Mouse (Mus musculus) embryonic facial prominence, embryonic 12.5 days (tissue): ENCODE measurements at regions not wholly inside any gene's neighbourhood (a gene's known extent, or its start where the extent isn't known, plus 50 kb on each side); places are given as distances from the start of the nearest gene placed in this dataset.

ENCODE experiments used
- ATAC-seq: fragments of 200-750 bp; cut with Nextera tagmentation; 2 replicates; pipeline ENCODE4 v1.8.0; 2017; ENCODE audit not compliant: insufficient number of reproducible peaks, insufficient read depth, low FRiP score, low TSS enrichment
- H3K27ac ChIP-seq: fragments of 300-500 bp; sonication (generic); 2 replicates; pipeline ENCODE4 v1.5.1; 2016; ENCODE audit warnings: mild to moderate bottlenecking
- H3K27me3 ChIP-seq: fragments of 300-500 bp; sonication (generic); 2 replicates; pipeline ENCODE4 v1.6.1; 2016; ENCODE audit warnings: mild to moderate bottlenecking, moderate library complexity
- H3K36me3 ChIP-seq: fragments of 300-500 bp; sonication (generic); 2 replicates; pipeline ENCODE4 v1.6.1; 2016; ENCODE audit warnings: mild to moderate bottlenecking
- H3K4me1 ChIP-seq: fragments of 300-500 bp; sonication (generic); 2 replicates; pipeline ENCODE4 v1.6.1; 2016
- H3K4me2 ChIP-seq: fragments of 300-500 bp; sonication (generic); replicated peaks from 2 replicates; pipeline ENCODE4 v1.6.1; 2016; ENCODE audit warnings: mild to moderate bottlenecking, moderate library complexity
- H3K4me3 ChIP-seq: fragments of 300-500 bp; sonication (generic); 2 replicates; pipeline ENCODE4 v1.5.1; 2016; ENCODE audit warnings: mild to moderate bottlenecking
- H3K9ac ChIP-seq: fragments of 300-500 bp; sonication (generic); 2 replicates; pipeline ENCODE4 v1.6.1; 2016; ENCODE audit warnings: mild to moderate bottlenecking, moderate library complexity
- H3K9me3 ChIP-seq: fragments of 300-500 bp; sonication (generic); 2 replicates; pipeline ENCODE4 v1.6.1; 2016; ENCODE audit warnings: mild to moderate bottlenecking, moderate library complexity
- WGBS: fragments of 180-500 bp; shearing (Covaris S2); methylation state at CpG from one replicate; pipeline ENCODE4 v1.1.7; 2016; 5-methylcytosine and 5-hydroxymethylcytosine counted together

DNA sequence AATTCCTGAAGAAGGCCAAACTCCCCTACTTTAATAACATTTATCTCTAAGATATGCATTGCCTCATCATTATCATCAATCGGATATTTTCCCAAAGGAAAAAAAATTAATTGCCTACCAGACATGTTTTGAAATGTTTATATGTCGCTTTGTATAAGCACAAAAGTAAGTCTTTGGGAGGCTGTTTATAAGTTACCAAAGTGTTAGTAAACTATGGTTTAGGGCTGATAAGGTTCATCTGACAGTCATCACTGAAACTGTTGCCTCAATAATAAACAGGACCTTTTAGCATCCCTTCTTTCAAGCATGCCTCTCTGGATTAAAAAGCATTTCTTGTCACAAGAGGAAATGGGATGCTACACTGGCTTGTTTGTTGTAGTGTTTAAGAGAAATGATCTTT, 202.1 kb downstream of the Wdr11 start:
- H3K4me3 ChIP-seq = no peak overlapping the region
- H3K27me3 ChIP-seq = peaks cover 6% of the 10 kb centered on the region; the same call in 1 of the 2 replicates
- 87% methylated on average over 2 of the region's 2 CpGs for WGBS
- ATAC-seq = no peak
- no peaks in the 10 kb centered on the region for H3K9me3 ChIP-seq
- H3K27ac ChIP-seq = no peak overlapping the region
- H3K4me1 ChIP-seq = 0 out of 2 replicates have a peak, but pooled peaks cover 7% of the 10 kb centered on the region
- H3K9ac ChIP-seq = no peak overlapping the region
- no peaks in the 10 kb centered on the region for H3K36me3 ChIP-seq
- H3K4me2 ChIP-seq = no peak overlapping the region

- WGBS = 82% methylated on average over 5 of the region's 5 CpGs
- Histone ChIP-seq H3K36me3 (no peaks in the 10 kb centered on the region), H3K9ac (no peak overlapping the region), H3K27me3 (peaks cover 6% of the 10 kb centered on the region; the same call in 1 of the 2 replicates), H3K4me3 (no peak overlapping the region), H3K4me1 (0 out of 2 replicates have a peak, but pooled peaks cover 6% of the 10 kb centered on the region), H3K9me3 (no peaks in the 10 kb centered on the region), H3K27ac (no peak overlapping the region), H3K4me2 (no peak overlapping the region)
- no peak for ATAC-seq
Observed at GRCm38 (mm10) chr7:129794276-129794675, 202.6 kb downstream of the Wdr11 start.

GRCm38 (mm10) chr7:129798525-129798924, 206.9 kb downstream of the Wdr11 start:
- WGBS = 86% methylated on average over 5 of the region's 5 CpGs
- Histone ChIP-seq H3K36me3 (no peaks in the 10 kb centered on the region), H3K27ac (no peak overlapping the region), H3K9me3 (no peaks in the 10 kb centered on the region), H3K4me1 (peaks cover 21% of the 10 kb centered on the region), H3K27me3 (no peaks in the 10 kb centered on the region), H3K4me2 (no peak overlapping the region), H3K4me3 (no peak overlapping the region), H3K9ac (no peak overlapping the region)
- no peak for ATAC-seq

DNA sequence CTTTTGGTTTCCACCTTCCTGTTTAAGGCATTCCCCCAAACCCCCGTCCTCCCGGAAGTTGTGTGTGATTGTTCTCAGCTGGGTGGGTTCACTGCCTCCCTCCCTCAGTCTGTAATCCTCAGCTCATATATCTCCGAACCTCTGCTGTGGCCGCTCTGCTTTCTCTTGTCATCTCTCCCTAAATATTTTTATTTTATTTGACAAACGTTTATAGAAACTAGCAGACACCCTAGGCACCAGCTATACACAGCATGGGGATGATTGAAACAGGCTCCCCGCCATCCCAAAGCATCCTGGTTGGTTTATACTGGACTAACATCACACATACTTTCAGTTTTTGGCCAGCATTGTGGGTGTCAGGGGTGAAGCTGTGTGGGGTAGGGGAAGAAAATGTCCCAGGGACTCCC, 208.8 kb downstream of the Wdr11 start:
- WGBS = 54% methylated on average over 6 of the region's 6 CpGs
- ATAC-seq = no peak

DNA sequence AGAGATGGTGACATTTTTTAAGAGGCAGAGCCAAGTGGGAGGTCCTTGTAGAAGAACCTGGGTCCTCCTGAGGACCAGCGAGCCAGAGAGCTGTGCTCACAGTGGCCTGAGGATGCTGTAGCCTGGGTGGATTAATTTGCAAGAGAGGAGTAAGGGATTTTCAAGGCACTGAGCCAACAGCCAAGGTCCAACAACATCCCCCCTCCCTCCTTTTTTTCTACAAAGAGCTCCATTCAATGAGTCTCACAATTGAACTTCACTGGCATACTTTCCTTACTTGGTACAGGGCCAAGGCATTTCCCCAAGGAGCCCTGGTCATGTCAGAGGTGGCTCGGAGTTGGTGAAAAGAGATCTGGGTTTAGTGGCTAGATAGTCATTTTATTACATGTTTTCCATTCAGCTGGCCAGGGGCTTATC, 209.8 kb downstream of the Wdr11 start:
- Histone ChIP-seq H3K4me3 (no peak overlapping the region), H3K27ac (peak overlapping the region; percentile 63; the same call in 1 of the 2 replicates)

More for the DNA sequence above, 208.8 kb downstream of the Wdr11 start:
- Histone ChIP-seq H3K36me3 (no peaks in the 10 kb centered on the region), H3K27ac (no peak overlapping the region), H3K27me3 (no peaks in the 10 kb centered on the region), H3K4me2 (no peak overlapping the region), H3K9ac (no peak overlapping the region), H3K9me3 (no peaks in the 10 kb centered on the region), H3K4me3 (no peak overlapping the region), H3K4me1 (peaks cover 24% of the 10 kb centered on the region)

GRCm38 (mm10) chr7:129802168-129802567, 210.5 kb downstream of the Wdr11 start:
- H3K4me1 ChIP-seq = peaks cover 24% of the 10 kb centered on the region
- H3K4me2 ChIP-seq = no peak overlapping the region
- H3K36me3 ChIP-seq = no peaks in the 10 kb centered on the region
- no peak overlapping the region for H3K9ac ChIP-seq
- 0 out of 2 replicates have a peak overlapping the region, but pooled peaks have one; percentile 52 for H3K27ac ChIP-seq
- WGBS = 62% methylated on average over 6 of the region's 6 CpGs
- no peak for ATAC-seq
- H3K4me3 ChIP-seq = no peak overlapping the region
- H3K27me3 ChIP-seq = no peaks in the 10 kb centered on the region
- H3K9me3 ChIP-seq = no peaks in the 10 kb centered on the region

More for the DNA sequence above, 209.8 kb downstream of the Wdr11 start:
- Histone ChIP-seq H3K9me3 (no peaks in the 10 kb centered on the region), H3K9ac (no peak overlapping the region), H3K4me1 (peaks cover 24% of the 10 kb centered on the region), H3K36me3 (no peaks in the 10 kb centered on the region), H3K27me3 (no peaks in the 10 kb centered on the region), H3K4me2 (no peak overlapping the region)
- ATAC-seq = no peak
- 54% methylated on average over 2 of the region's 2 CpGs for WGBS

GRCm38 (mm10) chr7:129805340-129805739, 213.7 kb downstream of the Wdr11 start:
- no peak overlapping the region for H3K4me3 ChIP-seq
- 46% methylated on average over 5 of the region's 5 CpGs for WGBS
- no peak overlapping the region for H3K27ac ChIP-seq
- H3K27me3 ChIP-seq = no peaks in the 10 kb centered on the region
- H3K9ac ChIP-seq = no peak overlapping the region
- no peaks in the 10 kb centered on the region for H3K36me3 ChIP-seq
- H3K4me2 ChIP-seq = no peak overlapping the region
- H3K9me3 ChIP-seq = no peaks in the 10 kb centered on the region
- no peak for ATAC-seq
- peaks cover 24% of the 10 kb centered on the region for H3K4me1 ChIP-seq

DNA sequence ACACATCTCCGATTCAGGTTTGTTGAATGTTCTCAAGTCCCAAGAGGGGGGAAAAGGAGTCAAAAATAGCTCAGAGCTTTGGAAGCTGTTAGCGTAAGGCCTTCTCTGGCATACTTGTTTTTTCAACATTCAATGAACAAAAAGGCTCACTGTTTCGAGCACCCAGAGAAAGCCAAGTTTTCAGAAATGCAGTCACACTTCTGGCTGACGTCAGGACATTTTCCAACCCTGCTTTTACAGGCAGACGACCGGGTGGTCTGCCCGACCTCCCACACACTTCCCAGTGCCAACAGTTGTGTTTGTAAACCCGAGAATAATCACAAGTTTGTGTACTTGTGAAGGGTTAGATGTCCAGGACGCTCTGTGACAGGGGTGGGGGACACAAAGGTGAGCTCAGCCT, 218.5 kb downstream of the Wdr11 start:
- Histone ChIP-seq H3K27me3 (no peaks in the 10 kb centered on the region), H3K4me2 (no peak overlapping the region), H3K9ac (no peak overlapping the region), H3K9me3 (no peaks in the 10 kb centered on the region), H3K27ac (peak overlapping the region; percentile 33), H3K36me3 (no peaks in the 10 kb centered on the region), H3K4me3 (no peak overlapping the region), H3K4me1 (peaks cover 1% of the 10 kb centered on the region; the same call in 1 of the 2 replicates)
- 45% methylated on average over 9 of the region's 9 CpGs for WGBS
- no peak for ATAC-seq

- Histone ChIP-seq H3K9ac (no peak overlapping the region), H3K27ac (peak overlapping the region; percentile 33), H3K27me3 (no peaks in the 10 kb centered on the region), H3K36me3 (no peaks in the 10 kb centered on the region), H3K4me2 (no peak overlapping the region), H3K4me3 (no peak overlapping the region), H3K9me3 (no peaks in the 10 kb centered on the region), H3K4me1 (no peaks in the 10 kb centered on the region)
- 62% methylated on average over 4 of the region's 4 CpGs for WGBS
- ATAC-seq = no peak
Observed at GRCm38 (mm10) chr7:129810565-129810964, 218.9 kb downstream of the Wdr11 start.

GRCm38 (mm10) chr7:129814149-129814860, 222.6 kb downstream of the Wdr11 start:
- Histone ChIP-seq H3K9ac (no peak overlapping the region), H3K4me3 (no peak overlapping the region), H3K4me2 (no peak overlapping the region), H3K27me3 (no peaks in the 10 kb centered on the region), H3K36me3 (no peaks in the 10 kb centered on the region), H3K4me1 (no peaks in the 10 kb centered on the region), H3K27ac (no peak overlapping the region), H3K9me3 (no peaks in the 10 kb centered on the region)
- 93% methylated on average over 6 of the region's 6 CpGs for WGBS
- no peak for ATAC-seq

- Histone ChIP-seq H3K27me3 (no peaks in the 10 kb centered on the region), H3K4me2 (no peak overlapping the region), H3K9me3 (no peaks in the 10 kb centered on the region), H3K36me3 (no peaks in the 10 kb centered on the region), H3K4me1 (no peaks in the 10 kb centered on the region), H3K27ac (no peak overlapping the region), H3K9ac (no peak overlapping the region), H3K4me3 (no peak overlapping the region)
- ATAC-seq = no peak
- WGBS = 70% methylated on average over 2 of the region's 2 CpGs
Observed at GRCm38 (mm10) chr7:129818833-129819232, 227.2 kb downstream of the Wdr11 start.

DNA sequence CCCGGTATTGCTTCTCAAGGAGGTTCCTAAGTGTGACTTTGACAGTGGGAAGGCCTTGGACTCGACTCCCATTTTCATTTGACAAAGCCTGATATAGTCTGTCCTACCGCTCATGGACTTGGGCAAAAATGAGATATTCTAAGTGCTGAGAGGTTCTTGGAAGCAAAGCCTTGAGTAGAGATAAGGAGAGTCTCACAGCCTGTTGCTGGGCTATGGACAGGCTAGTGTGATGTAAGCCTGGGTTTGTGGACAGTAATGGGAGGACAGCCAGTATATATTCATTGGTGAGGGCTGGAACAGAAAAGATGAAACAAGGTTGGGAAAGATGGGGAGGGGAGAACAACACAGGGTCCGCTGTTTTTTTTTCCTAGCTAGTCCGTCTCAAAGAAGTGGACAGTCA, 228.0 kb downstream of the Wdr11 start:
- no peak overlapping the region for H3K4me3 ChIP-seq
- no peak for ATAC-seq

More for the DNA sequence above, 228.0 kb downstream of the Wdr11 start:
- Histone ChIP-seq H3K9me3 (no peaks in the 10 kb centered on the region), H3K27ac (no peak overlapping the region), H3K27me3 (no peaks in the 10 kb centered on the region), H3K36me3 (no peaks in the 10 kb centered on the region), H3K9ac (no peak overlapping the region), H3K4me2 (no peak overlapping the region), H3K4me1 (no peaks in the 10 kb centered on the region)
- 72% methylated on average over 5 of the region's 5 CpGs for WGBS
